Mouse (Mus musculus) right cerebral cortex, postnatal 4 days (tissue): Measurements from ENCODE around the gene Eif3b.
"Not testable (repeated sequence)": the region's sequence is repeated elsewhere in the genome, so short reads cannot be mapped to it uniquely, and the experiment has no call there.

ENCODE experiments used
- DNase-seq: peaks from one replicate; pipeline ENCODE4 v3.0.0-alpha.2; 2022

The Eif3b gene

DNA sequence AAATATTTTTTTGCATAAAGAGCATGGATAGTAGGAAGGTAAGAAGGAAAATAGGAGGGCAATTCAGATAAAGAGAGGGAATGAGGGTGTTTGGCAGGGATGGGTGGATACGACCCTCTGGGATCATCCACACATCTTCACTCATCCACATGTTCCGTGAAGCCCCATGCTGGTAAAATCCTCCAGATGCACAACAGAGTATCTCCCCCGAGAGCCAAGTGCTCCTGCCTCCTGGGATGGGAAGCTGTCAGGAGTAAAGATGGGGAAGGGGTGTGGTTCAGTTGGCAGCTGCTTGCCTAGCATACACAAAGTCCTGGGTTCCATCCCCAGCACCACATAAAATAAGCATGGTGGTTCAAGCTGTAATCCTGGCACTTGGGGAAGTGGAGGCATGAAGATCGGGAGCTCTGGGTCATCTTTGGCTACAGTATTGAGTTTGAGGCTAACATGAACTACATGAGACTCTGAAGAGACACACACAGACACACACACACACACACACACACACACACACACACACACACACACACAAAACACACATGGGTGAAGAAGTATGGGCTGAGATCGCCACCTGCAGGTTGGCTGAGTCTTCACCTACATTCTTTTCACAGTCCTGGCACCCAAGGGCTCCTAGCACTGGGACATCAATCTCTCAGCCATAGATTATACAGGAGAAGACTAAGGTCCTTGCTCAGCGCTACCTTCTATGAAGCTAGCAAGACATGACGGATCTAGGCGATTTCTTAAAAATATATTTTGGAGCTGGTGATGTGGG, 22.8 kb upstream of the Eif3b start:
- DNase-seq, result peak; percentile 14

DNA sequence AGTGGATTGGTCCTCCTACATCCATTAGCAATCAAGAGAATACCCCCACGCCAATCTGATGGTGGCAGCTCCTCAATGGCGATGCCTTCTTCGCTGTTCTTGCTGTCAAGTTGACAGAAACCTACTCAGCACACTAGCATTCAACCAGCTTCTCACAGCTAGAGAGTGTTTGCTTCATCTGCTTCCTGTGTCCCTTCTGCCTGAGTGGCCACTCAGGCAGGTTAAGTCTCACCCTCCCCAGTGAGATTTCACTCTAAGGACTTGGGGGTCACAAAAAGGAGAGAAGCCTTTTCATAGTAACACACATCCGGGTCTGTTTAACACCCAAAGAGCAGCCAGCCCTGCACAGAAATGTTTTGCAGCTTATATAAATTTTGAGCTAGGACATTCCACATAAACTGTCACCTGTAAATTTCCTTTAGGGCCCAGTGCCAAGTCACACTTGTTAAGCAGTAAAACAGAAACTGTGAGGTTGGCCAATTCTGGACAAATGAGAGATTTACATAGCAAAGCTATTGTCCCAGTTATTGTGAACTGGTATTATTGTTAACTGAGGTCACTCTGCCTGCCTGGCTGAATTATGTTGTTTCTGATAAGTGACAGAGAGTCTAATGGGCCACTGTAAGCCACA, 16.4 kb upstream of the Eif3b start:
- no peak for DNase-seq

DNA sequence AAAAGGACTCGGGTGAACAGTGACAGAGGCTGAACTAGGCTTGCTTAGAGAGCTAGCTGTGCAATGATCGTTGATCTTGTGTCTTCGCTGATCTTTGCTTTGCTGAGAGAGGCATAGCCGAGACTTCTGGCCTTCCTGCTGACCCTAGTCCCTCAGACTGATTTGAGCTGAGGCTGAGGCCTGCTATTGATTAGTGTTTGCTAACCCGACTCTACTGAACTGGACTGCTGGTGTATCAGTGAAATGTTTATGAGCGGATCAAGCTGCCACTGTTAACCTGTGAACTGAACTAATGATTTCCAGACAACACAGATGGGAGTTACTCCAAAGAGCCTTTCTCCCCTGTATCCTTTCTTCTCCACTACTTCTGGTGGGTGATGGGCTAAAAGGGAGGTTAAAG, 14.0 kb upstream of the Eif3b start:
- no peak for DNase-seq

DNA sequence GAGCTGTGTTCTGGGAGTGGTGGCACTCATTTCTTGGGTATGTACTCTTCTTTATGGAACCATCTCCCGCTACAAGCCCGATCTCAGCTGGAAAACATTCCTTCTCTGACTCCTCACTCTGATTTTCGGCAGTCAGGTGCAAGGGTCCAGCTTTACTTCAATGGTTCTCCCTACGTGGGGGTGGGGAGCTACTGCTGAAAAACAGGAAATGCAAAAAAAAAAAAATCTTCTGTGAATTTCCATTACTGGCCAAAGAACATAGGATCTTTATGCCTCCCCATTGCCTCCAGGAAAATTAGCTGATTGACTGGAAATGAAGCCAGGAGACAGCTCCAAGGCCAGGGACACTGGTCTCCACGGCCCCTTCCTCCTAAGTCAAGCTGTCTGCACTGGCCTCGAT, 12.5 kb upstream of the Eif3b start:
- DNase-seq, result no peak

DNA sequence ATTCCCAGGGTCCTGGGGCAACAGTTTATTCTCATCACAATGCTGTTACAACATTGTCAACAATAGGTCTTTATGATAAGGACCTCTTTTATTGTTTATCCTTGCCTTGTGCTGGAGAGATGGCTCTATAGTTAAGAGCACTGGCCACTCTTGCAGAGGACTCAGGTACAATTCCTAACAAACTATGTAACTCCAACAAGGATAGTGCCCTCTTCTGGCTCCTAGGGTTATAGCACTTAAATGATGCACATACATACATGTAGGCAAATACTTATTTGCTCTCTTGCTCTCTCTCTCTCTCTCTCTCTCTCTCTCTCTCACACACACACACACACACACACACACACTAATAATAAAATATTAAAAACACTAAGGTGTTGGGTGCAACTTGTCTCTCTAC, 10.3 kb upstream of the Eif3b start:
- no peak for DNase-seq

DNA sequence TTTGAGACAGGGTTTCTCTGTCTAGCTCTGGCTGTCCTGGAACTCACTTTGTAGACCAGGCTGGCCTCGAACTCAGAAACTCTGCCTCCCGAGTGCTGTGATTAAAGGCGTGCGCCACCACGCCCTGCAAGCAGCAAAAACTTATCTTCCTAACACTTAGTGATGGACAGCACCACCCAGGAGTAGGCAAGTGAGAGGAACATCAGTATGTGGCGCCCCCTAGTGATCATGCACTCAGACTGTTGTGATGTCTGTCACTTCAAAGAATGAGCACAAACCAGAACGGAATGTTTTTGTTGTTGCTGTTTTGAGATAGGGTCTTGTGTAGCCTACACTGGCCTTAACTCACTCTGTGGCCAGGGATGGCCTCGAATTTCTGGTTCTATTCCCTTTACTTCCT, 7.8 kb upstream of the Eif3b start:
- DNase-seq, result peak; percentile 60

DNA sequence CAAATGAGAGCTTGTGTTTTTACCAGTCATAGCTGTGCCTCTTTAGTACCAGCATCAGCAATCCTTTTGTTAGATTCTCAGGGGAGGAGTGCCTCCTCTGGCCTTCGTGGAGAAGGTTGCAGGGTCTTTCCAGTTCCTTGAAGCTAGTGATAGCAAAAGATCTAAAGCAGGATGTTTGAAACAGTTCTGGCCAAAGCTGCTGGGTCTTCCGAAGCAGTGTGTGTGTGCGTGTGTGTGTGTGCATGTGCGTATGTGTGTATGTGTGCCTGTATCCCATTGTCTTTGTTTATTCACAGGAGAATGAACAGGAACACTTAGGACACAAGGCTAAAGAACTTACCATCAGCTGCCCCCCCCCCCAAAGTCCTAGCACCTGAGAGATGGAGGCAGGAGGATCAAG, 4.5 kb upstream of the Eif3b start:
- no peak for DNase-seq

DNA sequence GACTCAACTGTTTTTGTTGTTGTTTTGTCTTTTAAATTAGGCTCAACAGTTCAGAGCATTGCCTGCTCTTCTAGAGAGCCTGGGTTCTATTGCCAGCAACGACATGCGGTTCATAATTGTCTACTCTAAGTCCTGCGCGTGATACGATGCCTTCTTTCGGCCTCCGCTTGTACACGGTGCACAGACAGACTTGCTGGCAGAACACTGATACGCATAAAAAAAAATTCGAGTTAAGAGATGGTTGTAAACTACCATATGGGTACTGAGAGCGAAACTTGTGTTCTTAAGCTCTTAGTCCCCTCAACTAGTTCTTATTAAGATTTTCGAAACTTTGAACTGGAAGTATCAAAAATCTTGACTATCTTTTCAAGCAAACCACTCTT, 1.0 kb upstream of the Eif3b start:
- no peak for DNase-seq

DNA sequence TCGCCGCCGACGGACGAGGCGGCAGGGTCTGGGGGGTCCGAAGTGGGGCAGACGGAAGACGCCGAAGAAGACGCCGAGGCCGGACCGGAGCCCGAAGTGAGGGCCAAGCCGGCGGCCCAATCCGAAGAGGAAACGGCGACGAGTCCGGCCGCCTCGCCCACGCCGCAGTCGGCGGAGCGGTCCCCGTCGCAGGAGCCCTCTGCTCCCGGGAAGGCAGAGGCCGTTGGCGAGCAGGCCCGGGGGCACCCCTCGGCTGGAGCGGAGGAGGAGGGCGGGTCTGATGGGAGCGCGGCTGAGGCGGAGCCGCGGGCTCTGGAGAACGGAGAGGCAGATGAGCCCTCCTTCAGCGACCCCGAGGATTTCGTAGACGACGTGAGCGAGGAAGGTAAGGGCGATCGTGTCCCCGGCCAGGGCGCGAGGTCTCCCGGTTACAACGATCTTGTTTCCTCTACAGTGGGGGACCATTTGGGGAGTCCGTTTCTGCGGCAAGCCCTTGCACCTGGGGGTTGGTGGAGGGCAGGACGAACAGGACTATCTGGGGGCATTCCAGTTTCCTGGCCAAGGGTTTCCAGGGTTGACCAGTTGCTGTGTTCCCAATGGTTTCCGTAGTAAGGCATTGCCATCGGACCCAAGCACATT, 433 bp downstream of the Eif3b start:
- DNase-seq, result no peak

DNA sequence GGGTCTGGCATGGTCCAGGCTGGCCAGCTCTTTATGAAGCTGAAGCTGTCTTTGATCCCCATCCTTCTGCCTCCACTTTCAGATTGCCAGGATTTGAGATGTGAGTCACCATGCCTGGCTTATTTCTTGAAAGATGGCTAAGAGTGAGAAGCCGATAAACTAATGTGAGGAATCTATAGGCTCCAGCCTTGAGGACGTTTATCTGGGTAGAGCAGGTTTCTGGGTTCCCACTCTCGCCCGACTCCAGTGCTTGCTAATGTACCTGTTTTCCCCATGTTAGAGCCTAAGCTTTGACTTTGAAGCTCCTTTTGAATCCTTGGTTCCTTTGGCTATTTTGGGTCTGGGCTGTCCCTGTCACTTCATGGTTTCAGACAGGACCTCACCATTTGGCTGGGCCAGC, 1.5 kb downstream of the Eif3b start:
- no peak for DNase-seq

DNA sequence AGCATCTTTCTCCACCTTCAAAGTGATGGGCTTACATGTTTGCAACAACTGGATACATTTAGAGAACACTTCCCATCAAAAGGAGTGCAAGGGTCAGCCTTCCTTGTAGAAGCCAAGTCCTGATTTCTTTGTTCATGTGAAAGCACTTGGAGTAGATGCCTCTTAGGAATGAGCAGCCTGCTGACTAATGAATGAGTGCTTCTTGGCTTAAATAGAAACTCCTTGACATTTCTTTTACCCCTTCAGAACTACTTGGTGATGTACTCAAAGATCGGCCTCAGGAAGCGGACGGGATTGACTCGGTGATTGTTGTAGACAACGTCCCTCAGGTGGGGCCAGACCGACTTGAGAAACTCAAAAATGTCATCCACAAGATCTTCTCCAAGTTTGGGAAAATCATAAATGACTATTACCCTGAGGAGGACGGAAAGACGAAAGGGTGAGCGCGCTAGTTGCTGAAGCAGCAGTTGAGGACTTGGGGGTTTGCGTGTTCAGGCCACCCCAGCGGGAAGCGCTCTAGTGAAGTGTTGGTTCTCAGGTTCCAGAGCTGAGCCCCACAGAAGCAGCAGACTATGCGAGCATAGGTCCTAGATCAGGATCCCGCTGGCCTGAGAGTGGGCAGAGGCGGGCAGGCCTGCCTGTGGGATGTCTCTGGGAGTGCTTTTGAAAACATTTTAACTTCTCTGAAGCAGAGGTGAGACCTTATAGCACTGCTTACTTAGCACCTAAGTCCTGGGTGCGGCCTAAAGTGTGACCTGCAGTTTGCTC, 6.1 kb downstream of the Eif3b start:
- DNase-seq, result no peak

DNA sequence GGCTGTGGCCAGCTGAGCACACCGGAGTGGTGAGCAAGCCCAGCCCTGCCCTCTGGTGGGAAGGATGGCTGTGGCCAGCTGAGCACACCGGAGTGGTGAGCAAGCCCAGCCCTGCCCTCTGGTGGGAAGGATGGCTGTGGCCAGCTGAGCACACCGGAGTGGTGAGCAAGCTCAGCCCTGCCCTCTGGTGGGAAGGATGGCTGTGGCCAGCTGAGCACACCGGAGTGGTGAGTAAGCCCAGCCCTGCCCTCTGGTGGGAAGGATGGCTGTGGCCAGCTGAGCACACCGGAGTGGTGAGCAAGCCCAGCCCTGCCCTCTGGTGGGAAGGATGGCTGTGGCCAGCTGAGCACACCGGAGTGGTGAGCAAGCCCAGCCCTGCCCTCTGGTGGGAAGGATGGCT, 20.0 kb downstream of the Eif3b start:
- DNase-seq, result not testable (repeated sequence)

DNA sequence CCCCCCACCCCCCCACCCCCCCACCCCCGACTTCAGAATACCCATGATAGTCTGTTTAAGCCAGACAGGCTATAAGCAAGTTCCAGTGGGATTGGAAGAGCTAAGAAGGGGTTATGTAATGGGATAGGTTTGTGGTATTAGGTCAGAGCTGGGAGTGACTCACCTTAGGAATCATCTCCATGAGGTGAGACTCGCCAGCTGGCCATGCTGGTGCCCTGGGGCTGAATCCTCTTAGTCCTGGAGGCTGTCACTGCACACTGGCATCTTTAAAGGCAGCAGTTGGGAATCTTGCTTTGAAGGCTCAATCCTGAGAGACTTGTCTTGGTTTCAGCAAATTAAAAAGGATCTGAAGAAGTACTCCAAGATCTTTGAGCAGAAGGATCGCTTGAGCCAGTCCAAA, 22.3 kb downstream of the Eif3b start:
- no peak for DNase-seq

DNA sequence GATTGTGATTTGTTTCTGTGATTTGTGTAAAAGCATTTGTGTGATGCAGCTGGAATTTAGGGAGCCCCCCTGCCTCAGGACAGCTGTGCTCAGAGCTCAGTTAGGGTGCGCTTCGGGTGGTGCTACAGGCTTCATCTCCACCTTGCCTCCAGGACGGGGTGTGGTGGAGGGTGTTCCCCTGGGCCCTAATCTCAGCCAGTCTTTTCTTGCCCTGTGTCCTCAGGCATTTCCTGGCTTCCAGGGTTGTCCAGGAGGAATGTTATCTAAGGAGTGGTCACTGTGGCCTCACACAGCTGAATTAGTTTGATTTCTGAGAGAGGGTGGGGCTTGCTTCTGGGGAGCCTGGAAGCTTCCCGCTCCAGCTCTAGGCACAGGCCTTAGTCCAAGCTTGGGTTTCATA, 24.9 kb downstream of the Eif3b start:
- no peak for DNase-seq

DNA sequence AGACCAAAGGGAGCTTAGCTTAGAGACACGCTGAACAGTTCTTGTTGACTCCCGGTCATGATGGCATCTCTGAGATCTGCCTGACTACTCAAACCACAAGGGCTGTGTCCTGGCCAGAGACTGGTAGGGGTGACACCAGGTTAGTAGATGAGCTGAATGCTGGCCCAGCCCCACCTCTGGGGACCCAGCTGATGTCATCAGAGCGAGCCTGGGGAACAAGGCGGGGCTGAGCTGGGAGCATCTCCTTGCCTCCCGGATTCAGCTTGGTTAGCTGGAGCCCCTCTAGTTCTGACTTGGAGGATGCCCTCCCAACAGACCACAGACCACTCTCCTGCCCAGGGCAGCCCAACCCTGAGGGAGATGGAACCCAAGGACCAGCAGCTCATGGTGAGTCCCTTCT, 26.2 kb downstream of the Eif3b start, which contains the start of gene Gm4869:
TSS of gene Gm4869 (plus strand) at position 301 of the 400 bp plus-strand sequence.
- no peak for DNase-seq

DNA sequence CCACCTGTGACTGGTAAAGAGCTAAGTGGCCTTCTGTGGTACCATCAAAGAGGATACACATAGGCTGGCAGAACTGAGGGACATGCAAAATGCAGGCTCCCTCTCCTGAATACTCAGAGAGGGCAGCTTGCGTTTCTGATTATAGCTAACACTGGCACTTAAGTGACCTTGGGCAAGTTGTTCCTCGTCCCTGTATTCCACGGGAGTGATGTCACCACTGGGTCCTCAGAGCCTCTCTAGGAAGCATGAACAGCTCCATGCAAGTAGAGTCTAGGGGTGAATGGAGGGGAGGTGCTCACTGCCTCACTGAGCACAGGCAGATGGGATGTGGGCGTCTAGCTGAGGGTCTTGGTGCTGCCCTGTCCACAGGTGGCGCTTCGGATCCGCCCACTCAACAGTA, 26.9 kb downstream of the Eif3b start:
- DNase-seq, result no peak

DNA sequence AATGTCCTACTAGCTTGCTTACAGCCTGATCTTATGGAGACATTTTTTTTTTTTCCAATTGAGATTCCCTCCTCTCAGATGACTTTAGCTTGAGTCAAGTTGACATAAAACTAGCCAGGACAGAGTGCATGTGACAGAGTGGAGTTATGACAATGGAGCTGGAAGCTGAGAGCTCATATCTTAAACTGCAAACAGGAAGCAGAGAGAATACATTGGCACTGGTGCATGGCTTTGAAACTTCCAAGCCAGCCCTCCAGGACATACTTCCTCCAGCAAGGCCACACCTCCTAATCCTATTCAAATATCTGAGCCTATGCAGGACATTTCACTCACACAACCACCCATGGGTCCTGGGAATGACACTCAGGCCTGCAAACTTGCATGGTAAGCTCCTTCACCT, 35.4 kb downstream of the Eif3b start:
- no peak for DNase-seq

DNA sequence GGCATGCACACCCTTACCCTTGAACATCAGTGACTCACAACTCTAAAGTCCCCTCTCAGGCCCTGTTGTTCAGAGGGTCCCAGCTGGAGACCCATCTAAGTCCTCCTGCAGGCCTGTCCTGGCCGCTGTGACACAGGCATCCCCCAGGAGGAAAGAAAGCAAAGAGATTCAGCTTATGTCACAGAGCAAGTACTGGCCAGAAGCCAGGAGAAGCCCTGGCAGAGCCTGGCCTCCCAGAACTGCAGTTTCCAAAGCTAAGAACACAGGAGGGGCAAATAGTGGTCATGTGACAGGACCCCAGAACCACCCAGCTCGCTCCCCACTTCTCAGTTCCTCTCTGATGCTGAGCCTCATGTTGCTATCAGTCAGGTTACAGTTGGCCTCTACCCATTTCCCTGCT, 36.3 kb downstream of the Eif3b start:
- no peak for DNase-seq

DNA sequence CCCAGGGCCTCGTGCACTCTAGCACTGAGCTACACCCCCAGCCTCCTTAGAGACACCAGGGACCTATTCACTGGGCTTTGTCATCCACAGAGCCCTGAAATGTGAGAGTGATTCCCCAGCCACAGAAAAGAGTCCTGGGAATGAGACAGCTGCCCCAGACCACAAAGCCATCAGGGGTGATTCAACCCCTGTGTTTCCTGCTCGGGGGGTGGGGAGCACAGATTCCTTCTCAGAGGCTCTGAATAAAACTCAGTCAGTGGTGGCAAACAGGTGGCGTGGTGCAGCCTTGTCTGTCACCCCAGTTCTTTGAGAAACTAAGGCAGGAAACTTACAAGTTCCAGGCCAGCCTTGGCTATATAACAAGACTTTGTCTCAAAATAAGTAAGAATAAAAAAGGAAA, 42.3 kb downstream of the Eif3b start:
- no peak for DNase-seq

DNA sequence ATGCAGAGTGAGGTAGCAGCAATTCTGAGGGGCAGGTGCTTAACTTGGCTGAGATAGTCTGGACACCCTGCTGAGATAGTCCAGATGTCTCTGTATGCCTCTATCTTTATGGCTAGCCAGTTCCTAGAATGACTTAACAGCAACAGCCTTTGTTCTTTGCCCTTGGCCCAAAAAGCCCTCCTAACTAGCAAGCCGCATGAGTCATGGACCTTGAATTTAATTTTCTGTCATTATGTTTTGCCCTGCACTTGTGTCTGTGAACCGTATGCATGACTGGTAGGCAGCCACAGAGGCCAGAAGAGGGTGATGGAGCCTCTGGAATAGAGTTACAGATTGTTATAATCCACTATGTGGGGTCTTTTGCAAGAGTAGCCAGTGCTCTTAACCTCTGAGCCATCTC, 44.0 kb downstream of the Eif3b start:
- DNase-seq, result not testable (repeated sequence)

DNA sequence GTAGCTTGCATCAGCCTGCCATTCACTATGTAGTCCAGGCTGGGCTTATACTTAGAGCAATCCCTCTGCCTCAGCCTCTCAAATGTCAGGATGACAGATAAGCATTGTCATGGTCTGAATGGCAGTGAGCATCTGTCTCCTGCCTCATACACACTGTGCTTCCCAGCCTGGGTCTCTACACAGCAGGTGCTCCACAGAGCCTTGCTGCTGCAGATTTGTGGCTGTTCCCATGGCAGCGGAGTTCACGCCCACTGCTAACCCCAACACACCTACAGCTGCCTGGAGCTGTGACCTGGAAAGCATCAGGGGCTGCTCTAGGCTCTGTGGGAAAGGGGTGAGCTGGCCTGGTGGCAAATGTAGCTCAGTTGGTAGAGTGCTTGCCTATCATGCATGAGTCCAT, 45.8 kb downstream of the Eif3b start:
- no peak for DNase-seq

DNA sequence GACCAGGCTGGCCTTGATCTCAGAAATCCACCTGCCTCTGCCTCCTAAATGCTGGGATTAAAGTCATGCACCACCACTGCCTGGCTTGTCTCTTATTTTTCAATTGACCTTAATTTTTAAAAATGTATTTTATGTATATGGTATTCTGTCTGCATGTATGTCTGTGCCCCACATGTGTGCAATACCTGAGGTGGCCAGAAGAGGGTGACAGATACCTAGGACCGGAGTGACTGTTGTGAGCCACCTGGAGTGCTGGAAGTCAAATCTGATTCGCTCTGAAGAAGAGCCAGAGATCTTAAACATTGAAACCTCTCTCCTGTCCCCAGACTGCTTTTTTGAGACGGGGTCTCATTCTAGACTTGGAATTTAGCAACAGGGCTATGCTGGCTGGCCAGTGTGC, 53.2 kb downstream of the Eif3b start:
- no peak for DNase-seq

DNA sequence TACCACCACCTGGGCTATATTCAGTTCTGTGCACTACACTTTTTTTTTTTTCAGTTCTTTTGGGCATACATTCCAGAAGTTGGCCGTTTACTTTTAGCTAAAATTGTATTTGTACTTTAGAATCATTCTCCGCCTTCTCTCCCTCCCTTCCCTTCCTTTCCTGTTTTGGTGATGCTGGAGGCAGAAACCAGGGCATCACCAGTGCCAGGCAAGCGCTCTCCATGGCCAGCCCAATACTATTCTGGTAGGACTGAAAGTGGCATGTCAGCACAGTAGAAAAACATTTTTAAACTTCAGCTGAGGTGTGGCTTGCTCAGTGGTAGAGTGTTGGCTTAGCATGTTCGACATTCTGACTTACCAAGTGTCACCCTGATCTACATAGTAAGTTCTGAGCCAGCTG, 62.3 kb downstream of the Eif3b start:
- no peak for DNase-seq

DNA sequence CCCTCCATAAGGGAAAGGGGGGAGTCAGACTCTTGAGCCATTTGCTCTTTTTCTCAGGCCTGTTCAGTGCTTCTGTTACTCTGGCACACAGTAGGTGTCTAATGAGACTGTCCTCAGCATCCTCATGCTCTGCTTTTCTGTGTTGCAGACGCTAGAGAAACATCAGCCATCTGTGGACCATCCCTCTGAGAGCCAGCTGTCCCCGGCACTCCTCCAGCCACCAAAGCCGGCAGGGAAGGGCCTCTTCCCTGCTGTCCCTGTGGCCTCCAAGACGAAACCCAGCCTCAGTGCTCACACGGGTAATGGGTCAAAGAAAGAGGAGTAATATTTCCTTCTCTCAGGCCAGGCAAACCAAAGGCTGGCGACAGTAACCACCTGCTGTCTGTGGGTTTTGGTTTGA, 72.0 kb downstream of the Eif3b start:
- DNase-seq, result no peak
